Mouse (Mus musculus) E14TG2a.4 (cell line): ENCODE measurements around the gene Mab21l2.

Experiments used
- H3K27me3 ChIP-seq: 2 replicates; pipeline ENCODE4 v1.6.1; 2014; ENCODE audit warnings: low read length, control low read depth; ENCODE audit not compliant: insufficient read depth
- H3K36me3 ChIP-seq: 2 replicates; pipeline ENCODE4 v1.6.1; 2014; ENCODE audit warnings: low read length, control low read depth; ENCODE audit not compliant: insufficient read depth
- H3K4me1 ChIP-seq: replicated peaks from 2 replicates; pipeline ENCODE4 v1.6.1; 2014; ENCODE audit warnings: low read depth, low read length, control low read depth
- H3K4me3 ChIP-seq: replicated peaks from 2 replicates; pipeline ENCODE4 v1.5.1; 2014; ENCODE audit warnings: mild to moderate bottlenecking, low read length
- H3K9me3 ChIP-seq: 2 replicates; pipeline ENCODE4 v1.6.1; 2014; ENCODE audit warnings: low read length, control low read depth
- CTCF ChIP-seq: conservative IDR thresholded peaks from 2 replicates; pipeline ENCODE4 v1.5.1; 2014; ENCODE audit warnings: low read length
- NANOG ChIP-seq: IDR thresholded peaks from 2 replicates; pipeline ENCODE4 v1.6.1; 2014; ENCODE audit warnings: borderline replicate concordance, low read length, mixed read lengths
- POU5F1 ChIP-seq: IDR thresholded peaks from 2 replicates; pipeline ENCODE4 v1.6.1; 2014; ENCODE audit warnings: low read length, borderline replicate concordance

Gene Mab21l2

GRCm38 (mm10) chr3:86548091-86549015, at the start of gene Mab21l2:
Mab21l2 (minus strand) TSS chr3:86548629.
- Histone ChIP-seq H3K36me3 (no peaks in the 10 kb centered on the region), H3K27me3 (peaks cover 49% of the 10 kb centered on the region), H3K4me3 (peak within 1 kb of the TSS; percentile 76), H3K9me3 (no peaks in the 10 kb centered on the region), H3K4me1 (peaks cover 37% of the 10 kb centered on the region)
- TF ChIP-seq NANOG (no peak), CTCF (no peak), POU5F1 (no peak)

DNA sequence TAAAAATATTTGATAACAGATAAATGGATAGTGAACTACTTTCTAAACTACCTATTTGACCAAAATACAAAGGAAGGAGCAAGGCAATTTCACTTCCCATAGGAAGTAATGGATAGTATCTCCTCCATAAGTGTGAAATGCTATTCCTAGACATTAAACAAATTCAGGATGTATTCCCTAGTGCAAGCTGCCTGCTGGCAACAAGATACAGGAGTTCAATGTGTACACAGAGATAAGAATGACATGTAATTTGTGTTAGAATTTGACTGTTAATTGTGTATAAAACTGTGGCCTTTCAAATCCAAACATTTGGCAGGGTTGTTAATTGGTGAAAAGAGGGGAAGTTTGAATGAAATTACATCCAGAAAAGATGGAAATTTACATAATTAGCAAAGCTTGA, 26.9 kb upstream of the Mab21l2 start:
- H3K27me3 ChIP-seq = no peaks in the 10 kb centered on the region
- H3K4me1 ChIP-seq = no peaks in the 10 kb centered on the region
- H3K36me3 ChIP-seq = no peaks in the 10 kb centered on the region
- H3K9me3 ChIP-seq = no peaks in the 10 kb centered on the region
- H3K4me3 ChIP-seq = no peak overlapping the region
- TF ChIP-seq POU5F1 (no peak), CTCF (no peak), NANOG (no peak)

GRCm38 (mm10) chr3:86572519-86573244, 24.3 kb upstream of the Mab21l2 start:
- no peak for TF ChIP-seq CTCF
- TF ChIP-seq POU5F1 = no peak
- no peak for TF ChIP-seq NANOG
- no peaks in the 10 kb centered on the region for H3K4me1 ChIP-seq
- no peaks in the 10 kb centered on the region for H3K9me3 ChIP-seq
- H3K4me3 ChIP-seq = no peak overlapping the region
- no peaks in the 10 kb centered on the region for H3K36me3 ChIP-seq
- H3K27me3 ChIP-seq = no peaks in the 10 kb centered on the region

- Histone ChIP-seq H3K9me3 (no peaks in the 10 kb centered on the region), H3K4me3 (no peak overlapping the region), H3K27me3 (no peaks in the 10 kb centered on the region), H3K36me3 (no peaks in the 10 kb centered on the region), H3K4me1 (peaks cover 6% of the 10 kb centered on the region; the same call in 1 of the 2 replicates)
- TF ChIP-seq NANOG (no peak), CTCF (no peak), POU5F1 (no peak)
Observed at GRCm38 (mm10) chr3:86571518-86571917, 23.1 kb upstream of the Mab21l2 start.

- no peaks in the 10 kb centered on the region for H3K9me3 ChIP-seq
- no peaks in the 10 kb centered on the region for H3K36me3 ChIP-seq
- TF ChIP-seq CTCF (no peak), NANOG (no peak), POU5F1 (no peak)
- no peak overlapping the region for H3K4me3 ChIP-seq
- H3K27me3 ChIP-seq = no peaks in the 10 kb centered on the region
- H3K4me1 ChIP-seq = peaks cover 14% of the 10 kb centered on the region
Observed at GRCm38 (mm10) chr3:86567312-86567711, 18.9 kb upstream of the Mab21l2 start.

DNA sequence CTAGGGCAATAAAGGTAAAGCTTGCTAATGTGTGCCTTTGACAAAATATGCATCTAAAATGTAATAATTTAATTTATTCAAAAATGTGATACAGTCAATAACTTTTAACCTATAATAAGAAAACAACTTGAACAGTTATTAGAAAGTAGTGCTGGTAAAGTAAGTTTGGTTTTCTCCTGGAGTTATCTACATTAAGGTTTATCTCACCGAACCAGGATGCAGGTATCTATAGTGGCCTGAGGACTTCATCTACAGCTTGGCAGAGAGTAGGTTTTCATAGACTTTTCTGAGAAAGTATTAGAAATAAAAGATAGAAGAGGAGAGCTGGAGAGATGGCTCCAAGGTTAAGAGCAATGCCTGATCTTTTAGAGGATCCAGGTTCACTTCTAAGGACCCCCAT, 13.0 kb upstream of the Mab21l2 start:
- no peaks in the 10 kb centered on the region for H3K27me3 ChIP-seq
- H3K4me3 ChIP-seq = no peak overlapping the region
- no peak for TF ChIP-seq NANOG
- no peak for TF ChIP-seq POU5F1
- no peak for TF ChIP-seq CTCF
- H3K4me1 ChIP-seq = peaks cover 7% of the 10 kb centered on the region
- H3K9me3 ChIP-seq = no peaks in the 10 kb centered on the region
- H3K36me3 ChIP-seq = no peaks in the 10 kb centered on the region

DNA sequence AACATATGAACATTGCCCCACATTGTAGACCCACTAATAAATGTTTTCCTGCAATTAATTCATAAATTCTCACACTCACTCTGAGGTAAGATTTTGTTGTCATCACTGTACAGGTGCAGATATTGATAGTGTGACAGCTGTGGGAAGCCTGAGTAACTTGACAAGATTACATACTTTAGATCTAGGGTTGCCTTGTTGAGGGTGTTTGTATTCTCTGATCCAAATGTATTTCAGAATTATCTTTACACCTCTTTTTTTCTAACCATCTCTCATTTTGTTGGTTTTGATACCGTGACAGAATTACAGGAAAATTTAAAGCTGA, 12.6 kb upstream of the Mab21l2 start:
- H3K9me3 ChIP-seq = no peaks in the 10 kb centered on the region
- no peak for TF ChIP-seq CTCF
- no peak for TF ChIP-seq POU5F1
- no peak for TF ChIP-seq NANOG
- H3K4me3 ChIP-seq = no peak overlapping the region

GRCm38 (mm10) chr3:86560281-86561022, 12.0 kb upstream of the Mab21l2 start:
- H3K4me1 ChIP-seq = no peaks in the 10 kb centered on the region
- H3K27me3 ChIP-seq = no peaks in the 10 kb centered on the region
- TF ChIP-seq NANOG = no peak
- no peak for TF ChIP-seq CTCF
- no peak for TF ChIP-seq POU5F1
- H3K4me3 ChIP-seq = no peak overlapping the region
- no peaks in the 10 kb centered on the region for H3K36me3 ChIP-seq
- no peaks in the 10 kb centered on the region for H3K9me3 ChIP-seq

More for the DNA sequence above, 12.6 kb upstream of the Mab21l2 start:
- Histone ChIP-seq H3K27me3 (no peaks in the 10 kb centered on the region), H3K36me3 (no peaks in the 10 kb centered on the region), H3K4me1 (peaks cover 3% of the 10 kb centered on the region)
